Mouse (Mus musculus) NIH3T3 (cell line): ENCODE data around the gene Olfr53.
"Not testable (repeated sequence)": the region's sequence is repeated elsewhere in the genome, so short reads cannot be mapped to it uniquely, and the experiment has no call there.

ENCODE experiments used
- DNase-seq: peaks from one replicate; pipeline ENCODE4 v3.0.0-alpha.2; 2012; ENCODE audit warnings: low read depth

Gene Olfr53

DNA sequence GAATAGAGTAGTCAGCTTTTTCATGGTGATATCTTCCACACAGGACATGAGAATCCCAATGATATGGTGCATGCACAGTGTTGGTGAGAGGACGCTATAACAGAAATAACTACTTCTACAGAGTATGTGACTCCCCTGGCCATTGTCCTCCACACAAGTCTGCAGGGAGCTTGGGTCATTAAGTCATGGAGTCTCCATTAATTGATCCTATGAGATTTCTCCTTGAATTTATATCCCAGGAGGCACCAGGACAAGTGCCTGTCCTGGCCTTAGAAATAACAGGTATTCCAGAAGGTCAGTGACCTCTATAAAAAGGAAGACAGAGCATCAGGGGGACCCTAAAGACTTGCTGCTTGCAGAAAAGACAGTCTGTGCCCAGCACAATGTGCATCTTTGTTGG, at the start of gene Olfr53:
Olfr53 (plus strand) TSS at position 301 of the 400 bp plus-strand sequence.
- DNase-seq, result no peak

- DNase-seq, result not testable (repeated sequence)
Measured at GRCm38 (mm10) chr7:140600969-140601368, 45.3 kb upstream of the Olfr53 start, which contains the start of gene Olfr46. Gene Olfr46 (plus strand): TSS chr7:140601269.

GRCm38 (mm10) chr7:140628670-140629069, 17.6 kb upstream of the Olfr53 start, which contains the start of gene Olfr61:
Gene Olfr61 (plus strand): TSS chr7:140628970.
- not testable (repeated sequence) for DNase-seq

GRCm38 (mm10) chr7:140630559-140630958, 15.7 kb upstream of the Olfr53 start:
- no peak for DNase-seq

DNA sequence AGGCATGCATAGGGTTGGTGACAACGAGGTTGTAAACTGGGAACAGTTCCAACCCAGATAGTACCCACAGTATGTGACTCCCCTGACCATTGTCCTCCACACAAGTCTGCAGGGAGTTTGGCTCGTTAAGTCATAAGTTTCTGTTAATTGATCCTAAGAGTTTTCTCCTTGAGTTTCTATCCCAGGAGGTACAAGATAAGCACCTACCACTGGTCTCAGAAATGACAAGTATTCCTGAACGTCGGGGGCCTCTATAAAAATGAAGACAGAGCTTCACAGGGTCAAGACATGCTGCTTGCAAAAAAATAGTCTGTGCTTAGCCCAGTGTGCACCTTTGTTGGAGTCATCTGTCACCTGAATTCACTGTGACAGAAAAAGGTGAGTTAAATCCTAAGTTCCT, 13.4 kb downstream of the Olfr53 start, which contains the start of gene Olfr539:
Olfr539 (plus strand) TSS at position 301 of the 400 bp plus-strand sequence.
- DNase-seq, result no peak

DNA sequence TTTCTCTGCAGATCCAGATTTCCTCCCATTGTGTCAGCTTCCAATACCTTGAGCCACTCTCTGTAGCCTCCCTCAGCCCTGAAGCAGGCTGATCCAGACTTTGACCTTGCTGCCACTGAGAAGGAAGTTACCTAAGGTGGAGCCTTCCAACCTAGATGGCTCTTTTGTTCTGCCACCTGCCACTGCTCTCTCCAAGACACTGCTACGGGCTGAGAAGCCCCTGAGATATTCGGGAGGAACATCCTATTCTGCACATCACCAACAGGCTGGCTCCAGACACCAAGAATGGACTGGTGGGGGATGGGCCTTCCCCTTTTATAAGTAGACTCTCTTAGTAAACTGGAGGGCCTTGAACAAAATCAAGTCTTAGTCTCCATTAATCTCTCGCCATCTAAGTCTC, 24.4 kb downstream of the Olfr53 start:
- not testable (repeated sequence) for DNase-seq

DNA sequence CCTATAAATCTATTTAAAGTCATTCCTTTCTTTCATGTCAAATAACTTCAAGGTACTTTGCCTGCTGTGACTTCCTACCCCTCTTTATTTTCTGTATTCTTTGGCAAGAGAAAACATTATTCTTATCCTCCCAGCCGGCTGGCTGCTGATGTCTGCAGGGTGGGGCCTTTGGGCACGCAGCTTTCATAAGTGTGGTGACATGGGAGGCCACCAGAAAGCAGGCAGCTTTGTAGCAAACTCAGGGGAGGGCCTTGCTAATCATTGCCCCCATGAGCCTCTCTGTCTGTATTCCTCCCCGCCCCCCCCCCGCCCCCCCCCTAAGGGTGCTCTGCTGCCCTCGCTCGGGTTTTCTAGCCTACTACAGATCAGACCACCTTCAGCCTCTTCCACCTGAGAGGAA, 29.6 kb downstream of the Olfr53 start:
- DNase-seq, result no peak

DNA sequence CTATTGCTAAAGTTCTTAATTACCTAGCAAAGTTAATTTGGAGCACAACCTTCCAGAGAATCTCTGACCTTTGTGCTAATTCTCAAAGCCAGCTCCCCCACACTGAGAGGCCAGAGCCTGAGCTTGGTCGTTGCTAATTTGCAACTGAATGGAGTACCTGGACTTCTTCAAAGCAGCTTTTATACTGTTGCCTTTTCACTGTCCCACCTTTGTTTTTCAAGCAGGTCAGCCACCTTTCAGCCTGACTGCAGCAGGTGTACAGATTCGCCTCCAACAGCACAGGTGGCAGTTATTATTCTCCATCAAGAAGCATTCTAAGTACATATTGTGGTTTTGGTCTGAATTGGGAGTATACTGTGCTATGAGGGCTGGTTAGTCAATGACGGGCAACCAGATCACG, 33.3 kb downstream of the Olfr53 start:
- DNase-seq, result not testable (repeated sequence)

DNA sequence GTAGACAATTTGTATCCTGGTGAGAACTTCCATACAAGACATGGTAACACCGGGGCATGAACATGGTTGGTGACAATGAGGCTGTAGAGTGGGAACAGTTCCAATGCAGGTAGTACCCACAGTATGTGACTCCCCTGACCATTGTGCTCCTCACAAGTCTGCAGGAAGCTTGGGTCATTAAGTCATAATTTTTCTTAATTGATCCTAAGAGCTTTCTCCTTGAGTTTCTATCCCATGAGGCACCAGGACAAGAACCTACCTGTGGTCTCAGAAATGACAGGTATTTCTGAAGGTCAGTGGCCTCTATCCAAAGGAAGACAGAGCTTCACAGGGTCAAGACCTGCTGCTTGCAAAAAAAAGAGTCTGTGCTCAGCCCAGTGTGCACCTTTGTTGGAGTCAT, 35.4 kb downstream of the Olfr53 start, which contains the start of gene Olfr45:
Olfr45 (plus strand) TSS at position 301 of the 400 bp plus-strand sequence.
- no peak for DNase-seq

GRCm38 (mm10) chr7:140696967-140697366, 50.7 kb downstream of the Olfr53 start, which contains the start of gene Olfr541:
Gene Olfr541 (plus strand): TSS chr7:140697267.
- DNase-seq, result no peak
